Comparison of ENCODE assay signal across 11 mouse cellular contexts in the genomic region with DNA sequence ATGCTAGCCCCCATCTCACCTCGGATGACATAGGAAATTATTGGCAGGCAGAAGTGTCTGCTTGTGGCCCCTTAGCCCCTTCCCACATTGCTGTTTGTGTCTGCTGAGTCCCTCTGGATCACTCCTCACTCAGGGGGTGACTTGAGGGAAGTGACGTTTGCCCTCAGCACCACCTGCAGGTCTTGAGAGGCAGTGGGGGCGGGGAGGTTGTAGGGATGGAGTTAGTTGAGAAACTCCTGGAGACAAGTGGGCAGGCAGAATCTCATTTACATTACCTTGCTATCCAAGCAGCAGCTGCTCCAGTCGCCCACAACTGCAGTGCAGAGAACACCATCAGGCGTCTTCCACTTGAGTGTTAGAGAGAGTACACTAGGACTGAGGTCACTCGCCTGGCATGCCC. TPM values are rescaled to one million over a fixed set of nuclear protein-coding genes. Genes with fewer than 3 reads are reported as not detected.
A peak's percentile ranks its signal among the peaks of the same experiment; 100 is the strongest.
DNase-seq lines count a peak whose midpoint lies in the region; ATAC-seq lines count a peak whose summit lies in the region.
"Had no signal": no experiment of that assay in that cellular context is flagged by ENCODE, and none has a peak within 500 bp of the region (broad histone marks: within the 10 kb centered on the region; RNA-seq: fewer than 3 reads in every experiment).

No protein-coding gene starts in this region.

- H3K4me2 ChIP-seq in liver, embryonic 11.5 days, result peak overlapping the region; percentile 91

- no peak for DNase-seq in heart, embryonic 10.5 days (ENCODE audit: low spot score)
- DNase-seq in heart, postnatal 25 days (ENCODE audit: low spot score), result no peak
- no peak for DNase-seq in liver, embryonic 11.5 days (ENCODE audit: low spot score)
- DNase-seq in liver, result no peak
- DNase-seq in induced T-regulatory cell, adult 2 months (ENCODE audit: low read depth), result peak; percentile 27
- peak; percentile 71 to 74 for DNase-seq in thymus, postnatal 10 days (ENCODE audit: low spot score in 2 of 2)
- DNase-seq in embryo, embryonic 11 days, result no peak
- no peak for DNase-seq in urinary bladder, postnatal 14 days (ENCODE audit: low spot score)
- DNase-seq: adrenal gland, adult 8-10 months had no signal

- peak overlapping the region; percentile 74; the same call in 1 of the 2 replicates for H3K27ac ChIP-seq in heart, embryonic 10.5 days
- H3K27ac ChIP-seq in liver, embryonic 11.5 days (ENCODE audit: low read depth, low read length), result no peak overlapping the region
- H3K27ac ChIP-seq: stomach, postnatal 0 days had no signal

- no peaks in the 10 kb centered on the region for H3K9me3 ChIP-seq in heart, embryonic 10.5 days
- H3K9me3 ChIP-seq in liver, embryonic 11.5 days (ENCODE audit: control insufficient read depth, low read length), result no peaks in the 10 kb centered on the region
- H3K9me3 ChIP-seq: megakaryocyte, embryonic 14.5 days had no signal

- no peak for ATAC-seq in liver, embryonic 11.5 days (replicated peaks; ENCODE audit: low FRiP score)

- intact Hi-C loops in heart, postnatal 25 days (cut with DNase I), result no loop called here

- WGBS in heart, embryonic 10.5 days, result 22% methylated on average over 6 of the region's 6 CpGs
- WGBS in liver, embryonic 11.5 days, result 49% methylated on average over 6 of the region's 6 CpGs

- H3K4me3 ChIP-seq in heart, embryonic 10.5 days, result peak overlapping the region; percentile 83
- no peak overlapping the region for H3K4me3 ChIP-seq in liver, embryonic 11.5 days (ENCODE audit: low read depth, low read length)

- peaks cover 4% of the 10 kb centered on the region; the same call in 1 of the 2 replicates for H3K36me3 ChIP-seq in heart, embryonic 10.5 days
- no peaks in the 10 kb centered on the region for H3K36me3 ChIP-seq in liver, embryonic 11.5 days (ENCODE audit: control insufficient read depth, insufficient read depth, low read length)

- H3K27me3 ChIP-seq in heart, embryonic 10.5 days (ENCODE audit: insufficient read depth, poor library complexity, severe bottlenecking), result no peaks in the 10 kb centered on the region
- H3K27me3 ChIP-seq in liver, embryonic 11.5 days (replicated peaks; ENCODE audit: control insufficient read depth, insufficient read depth, low read length), result no peaks in the 10 kb centered on the region
- H3K27me3 ChIP-seq: megakaryocyte, embryonic 14.5 days had no signal

- peak overlapping the region; percentile 22; the same call in 1 of the 2 replicates for H3K9ac ChIP-seq in liver, embryonic 11.5 days (ENCODE audit: low read depth, low read length)

- H3K4me1 ChIP-seq in heart, embryonic 10.5 days, result peaks cover 50% of the 10 kb centered on the region
- peaks cover 36% of the 10 kb centered on the region for H3K4me1 ChIP-seq in liver, embryonic 11.5 days (replicated peaks; ENCODE audit: control insufficient read depth, insufficient read depth, low read length)

RNA-seq across cellular contexts. Expression of a gene that starts 36.8 kb away (rescaled TPM):
- 136 and 146 TPM in 2 replicates for polyA plus RNA-seq in heart, embryonic 10.5 days (2016; fragmentation: Nextera tagmentation; extraction: Ambion mirVana)
- total RNA-seq in heart, postnatal 25 days (2021), result 10 to 100 TPM; 90.4 to 91.5 TPM
- 138 and 151 TPM in 2 replicates for polyA plus RNA-seq in liver, embryonic 11.5 days (2014; fragmentation: Nextera tagmentation; extraction: Ambion mirVana)

Comparison
In these comparisons a context has a peak if more than half of its experiments do, and no peak if none do; other contexts are left out.
1. DNase-seq: peak in induced T-regulatory cell, adult 2 months (single experiment) and thymus, postnatal 10 days (2 of 2); none in heart, embryonic 10.5 days (single experiment), heart, postnatal 25 days (single experiment), liver, embryonic 11.5 days (single experiment), liver (single experiment), embryo, embryonic 11 days (single experiment) and urinary bladder, postnatal 14 days (single experiment).